Mouse (Mus musculus): ENCODE data around the gene Mettl24. TPM values are rescaled to one million over a fixed set of nuclear protein-coding genes. Genes with fewer than 3 reads are reported as not detected.
A peak's percentile ranks its signal among the peaks of the same experiment; 100 is the strongest.
"Not testable (repeated sequence)": the region's sequence is repeated elsewhere in the genome, so short reads cannot be mapped to it uniquely, and the experiment has no call there.

Mettl24 gene
- total RNA-seq, 2 experiments from 2014 or later: 0.31 to 0.86 TPM

DNA sequence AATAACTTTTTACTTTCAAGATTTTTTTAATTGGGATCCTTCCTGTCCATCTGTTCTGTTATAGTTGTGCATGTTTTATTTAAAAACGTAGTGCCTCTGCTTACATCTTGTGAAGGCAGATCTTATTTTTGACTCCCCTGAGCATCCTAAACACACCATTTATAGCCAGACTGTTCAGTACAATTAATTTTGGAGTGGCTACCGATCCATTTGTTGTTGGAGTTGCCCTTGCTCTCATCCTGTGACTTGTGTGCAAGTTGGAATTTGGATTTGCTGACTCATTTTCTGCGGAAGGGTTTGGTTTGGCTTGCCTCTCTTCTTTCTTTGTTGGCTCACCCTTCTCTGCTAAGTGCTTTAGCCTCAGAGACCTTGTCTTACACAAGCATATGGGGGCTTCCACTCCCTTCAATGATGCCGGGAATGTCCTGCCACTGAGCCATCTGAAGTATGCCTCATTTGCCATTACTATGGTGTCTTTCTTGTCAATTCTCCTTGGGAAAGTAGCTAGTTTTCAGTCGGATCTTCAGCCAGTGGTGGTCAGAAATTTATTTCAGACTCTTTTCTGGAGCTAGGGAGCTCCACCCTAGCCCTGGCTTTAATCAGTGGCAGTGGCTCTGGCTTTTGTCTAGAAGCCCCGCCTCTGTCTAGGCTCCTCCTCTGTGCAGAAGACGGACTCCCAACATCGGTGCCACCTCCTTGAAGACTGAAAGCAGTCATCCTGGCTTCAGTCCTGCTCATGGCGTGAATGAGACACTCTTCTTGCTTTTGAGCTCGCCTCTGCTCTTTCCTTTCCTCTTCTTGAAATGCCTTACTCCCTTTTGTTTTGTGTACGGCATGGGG lies 75.3 kb downstream of the Mettl24 start:
- intact Hi-C loops (cut with DNase I): no loop called here
- peak; percentile 55 for DNase-seq

DNA sequence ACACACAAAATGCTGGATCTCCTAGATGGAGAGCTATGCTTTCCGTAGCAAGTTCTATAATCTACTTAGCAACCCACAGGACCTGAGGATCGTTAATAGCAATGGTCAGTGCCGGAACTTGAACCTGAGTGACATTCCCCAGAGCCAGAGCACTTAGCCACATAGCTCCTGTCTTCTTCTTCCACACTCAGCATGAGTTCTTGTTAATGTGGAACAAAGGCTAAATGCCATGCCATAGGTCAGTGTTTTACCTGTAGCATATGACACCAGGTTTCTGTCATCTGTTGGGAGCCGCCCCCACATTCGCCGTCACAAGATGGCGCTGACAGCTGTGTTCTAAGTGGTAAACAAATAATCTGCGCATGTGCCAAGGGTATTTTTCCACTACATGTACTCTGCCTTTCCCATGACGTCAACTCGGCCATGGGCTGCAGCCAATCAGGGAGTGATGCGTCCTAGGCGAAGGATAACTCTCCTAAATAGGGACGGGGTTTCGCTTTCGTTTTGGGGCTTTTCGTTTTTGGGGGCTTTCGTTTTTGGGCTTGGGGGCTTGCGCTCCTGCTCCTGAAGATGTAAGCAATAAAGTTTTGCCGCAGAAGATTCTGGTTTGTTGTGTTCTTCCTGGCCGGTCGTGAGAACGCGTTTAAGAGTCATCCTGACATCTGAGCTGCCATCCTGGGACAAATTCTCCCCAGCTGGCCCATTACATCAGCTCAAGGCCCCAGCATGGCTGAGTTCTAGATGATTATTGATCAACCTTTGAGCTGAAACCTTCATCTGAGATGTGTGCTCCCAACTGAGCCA lies 76.5 kb downstream of the Mettl24 start:
- H3K27ac ChIP-seq; H3K4me3 ChIP-seq; intact Hi-C loops (cut with DNase I); DNase-seq: not testable (repeated sequence)

More for the DNA sequence above, 75.3 kb downstream of the Mettl24 start:
- H3K27ac ChIP-seq: peak overlapping the region; percentile 61
- peak overlapping the region; percentile 23; the same call in 1 of the 2 replicates for H3K4me3 ChIP-seq
- TF ChIP-seq CTCF (IDR thresholded peaks at IDR 0.05): no peak

DNA sequence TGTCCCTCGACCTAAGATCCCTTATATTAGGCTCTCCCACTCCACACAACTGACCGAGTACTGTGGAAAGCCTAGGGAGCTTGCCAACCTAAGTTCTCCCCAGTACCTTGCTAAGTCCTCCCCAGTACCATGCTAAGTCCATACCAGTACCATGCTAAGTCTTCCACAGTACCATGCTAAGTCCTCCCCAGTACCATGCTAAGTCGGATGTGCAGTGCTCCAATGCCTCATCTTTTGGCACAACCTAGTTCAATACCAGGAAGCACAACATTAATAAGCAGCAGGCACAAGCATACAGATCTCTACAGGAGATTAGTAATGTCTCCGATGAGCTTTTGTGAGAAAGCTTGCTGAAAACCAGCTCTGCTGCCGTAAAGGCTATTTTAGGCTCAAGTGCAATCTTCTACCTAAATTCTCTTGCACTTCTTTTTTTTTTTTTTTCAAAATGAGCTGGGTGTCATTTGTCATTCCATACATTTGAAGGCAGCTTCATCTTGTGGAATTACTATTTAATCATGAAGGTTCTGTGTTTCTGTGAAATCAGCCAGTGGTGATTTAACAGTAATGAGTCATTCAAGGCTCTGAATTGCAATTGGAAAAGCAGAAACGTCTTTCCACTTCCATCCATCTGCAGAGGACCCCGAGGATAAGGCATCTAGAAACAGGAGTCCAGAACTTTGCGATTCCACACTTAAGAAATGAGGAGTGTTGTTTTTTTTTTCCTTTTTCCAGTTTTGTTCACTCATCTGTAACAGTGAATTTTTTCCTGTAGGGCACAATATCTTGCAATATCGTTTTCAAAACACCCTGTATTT lies 77.3 kb downstream of the Mettl24 start:
- H3K4me3 ChIP-seq: no peak overlapping the region
- H3K27ac ChIP-seq: no peak overlapping the region
- intact Hi-C loops (cut with DNase I): no loop called here
- no peak for TF ChIP-seq CTCF (IDR thresholded peaks at IDR 0.05)
- no peak for DNase-seq

DNA sequence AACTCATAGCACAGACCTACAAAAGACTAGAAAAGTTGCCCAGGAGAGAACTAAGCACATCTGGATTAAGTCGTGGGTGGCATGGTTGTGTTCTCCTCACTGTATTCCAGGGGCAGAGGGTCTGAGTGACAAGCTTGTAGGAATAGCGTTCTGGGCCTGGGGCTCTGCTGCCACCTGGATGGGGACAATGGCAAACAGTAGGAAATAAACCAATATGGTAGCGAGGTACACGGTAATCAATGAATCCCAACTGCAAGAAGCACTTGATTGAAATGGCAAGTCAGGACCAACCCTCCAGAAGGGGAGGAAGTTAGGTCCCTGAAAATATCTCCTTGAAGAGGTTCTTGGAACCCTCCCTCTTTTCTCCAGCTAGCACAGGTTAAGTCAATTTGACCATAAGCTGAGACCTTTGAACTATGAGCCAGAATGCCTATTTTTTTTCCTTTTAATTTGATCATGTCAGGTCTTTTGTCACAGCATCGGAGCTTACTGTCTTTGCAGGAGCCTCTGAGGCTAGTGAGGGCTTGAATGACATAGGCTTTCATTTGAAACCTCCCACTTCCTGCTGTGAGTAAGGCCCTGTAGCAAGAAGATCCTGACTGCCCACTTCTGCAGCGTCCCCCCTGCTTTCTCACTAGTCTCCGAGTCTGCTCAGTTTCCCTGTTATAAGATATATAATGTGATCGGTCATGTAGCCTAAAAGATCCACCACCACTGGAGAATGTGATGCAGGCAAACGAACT lies 78.1 kb downstream of the Mettl24 start:
- H3K27ac ChIP-seq: no peak overlapping the region; the same call in 1 of the 2 replicates
- TF ChIP-seq CTCF (IDR thresholded peaks at IDR 0.05): no peak
- no peak for DNase-seq
- H3K4me3 ChIP-seq: no peak overlapping the region
- intact Hi-C loops (cut with DNase I): no loop called here

DNA sequence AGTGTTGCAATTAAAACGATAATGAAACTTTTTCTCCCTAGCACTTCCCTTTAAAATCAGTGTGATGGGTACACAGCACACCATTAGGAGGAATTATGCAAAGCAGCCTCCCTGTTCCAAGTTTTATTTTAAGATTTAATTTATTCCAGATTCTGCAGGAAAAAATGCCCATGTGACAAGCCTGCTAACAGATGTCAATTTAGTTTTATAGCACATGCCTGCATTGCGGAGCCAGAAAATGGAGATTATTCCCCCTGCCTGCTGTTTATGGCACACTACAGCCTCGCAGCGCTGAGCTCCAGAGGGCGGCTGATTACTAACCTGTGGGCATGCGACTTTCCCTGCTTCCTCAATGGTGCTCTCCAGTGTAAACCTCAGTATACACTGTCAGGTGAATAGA lies 79.5 kb downstream of the Mettl24 start:
- intact Hi-C loops (cut with DNase I): no loop called here
- no peak for DNase-seq
- Histone ChIP-seq H3K4me3 (no peak overlapping the region), H3K27ac (no peak overlapping the region)
- no peak for TF ChIP-seq CTCF (IDR thresholded peaks at IDR 0.05)

DNA sequence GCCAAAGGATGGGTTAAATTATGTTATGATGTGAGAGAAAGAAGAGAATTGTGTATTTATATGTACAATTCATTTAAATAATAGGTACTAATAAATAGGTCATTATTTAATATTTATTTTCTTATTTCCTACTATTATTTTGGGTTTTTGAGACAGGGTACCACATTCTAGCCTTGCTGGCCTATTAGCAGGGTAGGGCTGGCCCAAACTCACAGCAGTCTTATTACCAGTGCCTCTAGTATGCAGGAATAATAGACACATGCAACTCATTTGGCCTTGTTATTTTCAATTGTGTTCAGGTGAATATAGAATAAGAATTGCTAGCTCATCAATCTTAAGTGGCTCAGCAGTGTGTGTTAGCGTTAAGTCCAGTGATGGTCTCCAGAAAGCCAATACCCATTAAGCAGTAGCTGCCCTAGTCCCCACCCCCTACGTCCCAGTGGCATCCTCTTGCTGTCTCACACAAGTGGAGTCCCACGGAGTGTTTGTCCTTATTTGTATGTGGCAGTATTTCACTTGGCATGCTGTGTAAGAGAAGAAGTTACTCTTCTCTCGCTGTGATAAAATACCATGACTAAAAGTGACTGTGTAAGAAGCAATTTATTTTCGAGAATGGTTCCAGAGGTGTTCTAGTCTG lies 80.1 kb downstream of the Mettl24 start:
- no peak for TF ChIP-seq CTCF (IDR thresholded peaks at IDR 0.05)
- intact Hi-C loops (cut with DNase I): no loop called here
- Histone ChIP-seq H3K4me3 (no peak overlapping the region), H3K27ac (no peak overlapping the region)
- no peak for DNase-seq

DNA sequence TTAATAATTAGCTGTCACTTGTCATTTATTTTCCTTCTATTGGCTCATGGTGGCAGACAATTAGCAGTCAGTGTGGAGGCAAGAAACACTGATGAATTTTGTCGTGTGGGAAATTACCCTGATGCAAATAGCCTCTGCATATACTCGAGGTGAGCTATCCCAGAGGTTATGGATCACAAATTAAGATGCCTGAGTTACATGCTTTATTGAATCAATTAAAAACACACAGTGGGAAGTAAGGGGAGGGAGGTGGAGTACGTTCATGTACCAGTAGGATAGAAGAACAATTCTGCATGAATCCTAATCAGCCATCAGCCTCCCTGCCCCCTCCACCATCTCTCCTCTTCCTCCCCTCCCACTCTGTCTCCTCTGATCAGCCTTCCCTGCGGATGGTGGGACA lies 89.2 kb downstream of the Mettl24 start:
- no peak for DNase-seq
- no peak for TF ChIP-seq CTCF (IDR thresholded peaks at IDR 0.05)
- intact Hi-C loops (cut with DNase I): no loop called here

DNA sequence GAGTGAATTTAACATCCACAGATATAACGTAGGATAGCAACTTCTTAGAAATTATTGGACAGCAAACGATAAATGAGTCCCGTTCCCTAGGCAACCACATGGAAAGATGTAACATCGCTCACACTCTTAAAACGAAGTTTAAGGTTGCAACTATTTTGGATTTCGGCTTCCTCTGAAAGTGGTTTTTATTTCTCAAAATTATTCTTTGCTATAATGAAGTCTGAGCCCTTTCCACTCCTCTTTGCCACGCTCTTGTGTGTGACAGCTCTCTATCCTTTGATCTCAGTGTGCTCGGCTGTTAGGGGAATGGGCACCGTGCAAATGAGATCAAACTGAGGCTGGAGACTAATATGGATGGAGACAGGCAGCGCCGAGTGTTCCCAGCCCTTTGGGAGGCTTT lies 92.1 kb downstream of the Mettl24 start:
- no peak overlapping the region for H3K4me3 ChIP-seq
- intact Hi-C loops (cut with DNase I): no loop called here
- DNase-seq: no peak
- no peak overlapping the region for H3K27ac ChIP-seq
- no peak for TF ChIP-seq CTCF (IDR thresholded peaks at IDR 0.05)

More for the DNA sequence above, 89.2 kb downstream of the Mettl24 start:
- Histone ChIP-seq H3K4me3 (no peak overlapping the region), H3K27ac (no peak overlapping the region)

DNA sequence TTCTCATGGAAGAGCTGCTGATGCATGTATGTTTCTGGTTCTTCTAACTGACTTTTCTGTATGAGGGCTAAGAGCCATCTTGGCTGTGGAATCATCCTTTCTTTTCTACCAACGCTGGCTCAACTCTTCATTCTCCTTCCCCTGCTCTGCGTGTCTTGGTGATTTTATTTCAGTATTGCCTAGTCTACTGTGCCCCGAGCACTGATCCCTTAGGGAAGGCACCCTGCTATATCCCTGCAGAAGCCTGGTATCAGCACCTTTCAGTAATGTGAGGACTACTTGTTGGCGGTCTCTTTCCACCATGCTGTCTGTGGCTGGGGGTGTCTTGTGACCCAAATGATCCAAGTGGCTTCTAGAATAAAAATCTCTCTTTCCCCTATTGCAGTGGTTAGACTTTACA lies 92.6 kb downstream of the Mettl24 start:
- Histone ChIP-seq H3K4me3 (no peak overlapping the region), H3K27ac (no peak overlapping the region)
- intact Hi-C loops (cut with DNase I): no loop called here
- no peak for DNase-seq
- TF ChIP-seq CTCF (IDR thresholded peaks at IDR 0.05): no peak

DNA sequence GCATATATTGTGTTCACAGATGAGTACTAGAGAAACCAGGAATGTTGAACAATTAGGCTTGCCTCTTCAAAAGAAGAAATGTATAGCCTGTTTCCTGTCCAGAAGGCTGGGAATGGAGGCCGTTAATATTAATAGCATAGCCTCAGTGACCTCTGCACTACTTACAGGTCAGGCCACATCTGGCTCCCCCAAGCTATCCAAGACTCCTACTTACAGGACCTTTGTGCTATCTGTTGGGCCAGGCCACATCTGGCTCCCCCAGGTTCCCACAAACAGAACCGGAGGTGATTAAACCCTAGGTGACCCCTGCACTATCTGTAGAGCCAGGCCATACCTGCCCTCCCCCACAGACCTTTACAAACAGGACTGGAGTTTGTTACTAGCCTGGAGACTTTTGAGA lies 94.1 kb downstream of the Mettl24 start:
- intact Hi-C loops (cut with DNase I): no loop called here
- no peak for DNase-seq
- Histone ChIP-seq H3K27ac (no peak overlapping the region), H3K4me3 (no peak overlapping the region)
- no peak for TF ChIP-seq CTCF (IDR thresholded peaks at IDR 0.05)

DNA sequence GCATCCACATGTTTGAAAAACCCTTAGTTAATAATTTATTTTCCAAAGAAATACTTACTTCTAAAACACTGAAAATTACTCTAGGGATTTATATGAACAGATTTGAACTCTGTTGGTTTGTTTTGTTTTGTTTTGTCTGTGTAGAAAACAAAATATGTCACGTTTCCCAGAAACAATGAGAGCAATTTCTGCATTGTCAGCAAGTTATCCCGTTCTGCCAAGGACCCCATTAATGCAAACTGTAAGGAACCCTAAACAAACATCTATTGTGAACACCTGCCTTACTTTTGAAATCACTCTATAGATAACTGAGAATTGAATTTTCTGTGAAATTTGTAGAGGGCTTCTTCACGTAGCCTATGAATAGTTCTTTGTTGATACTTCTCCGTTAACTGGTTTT lies 95.4 kb downstream of the Mettl24 start:
- intact Hi-C loops (cut with DNase I): no loop called here
- H3K27ac ChIP-seq: no peak overlapping the region
- TF ChIP-seq CTCF (IDR thresholded peaks at IDR 0.05): no peak
- no peak for DNase-seq
- H3K4me3 ChIP-seq: no peak overlapping the region
